Mouse (Mus musculus) limb, embryonic 13.5 days (tissue): Measurements from ENCODE around the gene Zc2hc1c. TPM values are rescaled to one million over a fixed set of nuclear protein-coding genes. Genes with fewer than 3 reads are reported as not detected.
A peak's percentile ranks its signal among the peaks of the same experiment; 100 is the strongest.

ENCODE experiments used
- ATAC-seq: fragments of 200-750 bp; cut with Nextera tagmentation; 2 replicates; pipeline ENCODE4 v1.8.0; 2017; ENCODE audit warnings: low read depth, moderate number of reproducible peaks, moderate TSS enrichment; ENCODE audit not compliant: low FRiP score
- H3K27ac ChIP-seq: fragments of 300-500 bp; sonication (generic); 2 replicates; pipeline ENCODE4 v1.5.1; 2015; ENCODE audit warnings: inconsistent platforms, mild to moderate bottlenecking, moderate library complexity
- H3K27me3 ChIP-seq: fragments of 300-500 bp; sonication (generic); 2 replicates; pipeline ENCODE4 v1.6.1; 2015; ENCODE audit warnings: mild to moderate bottlenecking, inconsistent platforms
- H3K36me3 ChIP-seq: fragments of 300-500 bp; sonication (generic); 2 replicates; pipeline ENCODE4 v1.6.1; 2015; ENCODE audit warnings: inconsistent platforms, mild to moderate bottlenecking, moderate library complexity
- H3K4me1 ChIP-seq: fragments of 300-500 bp; sonication (generic); 2 replicates; pipeline ENCODE4 v1.6.1; 2015; ENCODE audit warnings: inconsistent platforms
- H3K4me2 ChIP-seq: fragments of 300-500 bp; sonication (generic); replicated peaks from 2 replicates; pipeline ENCODE4 v1.6.1; 2015; ENCODE audit warnings: inconsistent platforms, mild to moderate bottlenecking, moderate library complexity
- H3K4me3 ChIP-seq: fragments of 300-500 bp; sonication (generic); 2 replicates; pipeline ENCODE4 v1.5.1; 2015; ENCODE audit warnings: moderate library complexity, mild to moderate bottlenecking, inconsistent platforms
- H3K9ac ChIP-seq: fragments of 300-500 bp; sonication (generic); 2 replicates; pipeline ENCODE4 v1.6.1; 2015; ENCODE audit warnings: mild to moderate bottlenecking, inconsistent platforms
- H3K9me3 ChIP-seq: fragments of 300-500 bp; sonication (generic); 2 replicates; pipeline ENCODE4 v1.6.1; 2016; ENCODE audit warnings: inconsistent platforms
- WGBS: fragments of 180-500 bp; shearing (Covaris S2); methylation state at CpG from one replicate; pipeline ENCODE4 v1.1.7; 2015; 5-methylcytosine and 5-hydroxymethylcytosine counted together
- polyA plus RNA-seq: library from polyadenylated mRNA; unstranded; fragments of >200 nt; fragmentation: Nextera tagmentation; extraction: Ambion mirVana; gene quantifications from 2 replicates; pipeline ENCODE4 v1.2.1, GENCODE M21; 2015

Zc2hc1c gene
- polyA plus RNA-seq, 1 experiment from 2014 or later, result 1.0 TPM

- peaks cover 25% of the 10 kb centered on the region for H3K4me1 ChIP-seq
- H3K9ac ChIP-seq, result no peak overlapping the region
- H3K4me3 ChIP-seq, result no peak overlapping the region
- WGBS, result 55% methylated on average over 1 of the region's 1 CpGs
- no peak overlapping the region for H3K27ac ChIP-seq
- no peak overlapping the region for H3K4me2 ChIP-seq
- H3K9me3 ChIP-seq, result peaks cover 13% of the 10 kb centered on the region
- no peaks in the 10 kb centered on the region for H3K27me3 ChIP-seq
- ATAC-seq, result no peak
- H3K36me3 ChIP-seq, result peaks cover 45% of the 10 kb centered on the region
Observed at GRCm38 (mm10) chr12:85298835-85299180, 10.4 kb downstream of the Zc2hc1c start.

- 57% methylated on average over 2 of the region's 2 CpGs for WGBS
Observed at GRCm38 (mm10) chr12:85303256-85303655, 14.9 kb downstream of the Zc2hc1c start.

GRCm38 (mm10) chr12:85304725-85305124 lies 16.3 kb downstream of the Zc2hc1c start:
- Histone ChIP-seq H3K4me2 (no peak overlapping the region), H3K4me3 (no peak overlapping the region), H3K27me3 (no peaks in the 10 kb centered on the region), H3K4me1 (peaks cover 3% of the 10 kb centered on the region; the same call in 1 of the 2 replicates), H3K9ac (peak overlapping the region; percentile 39; the same call in 1 of the 2 replicates), H3K27ac (no peak overlapping the region), H3K9me3 (no peaks in the 10 kb centered on the region), H3K36me3 (peaks cover 97% of the 10 kb centered on the region)
- 66% methylated on average over 4 of the region's 4 CpGs for WGBS
- ATAC-seq, result no peak; the same call in 1 of the 2 replicates

More at GRCm38 (mm10) chr12:85303256-85303655, 14.9 kb downstream of the Zc2hc1c start:
- Histone ChIP-seq H3K36me3 (peaks cover 88% of the 10 kb centered on the region), H3K27me3 (no peaks in the 10 kb centered on the region), H3K9me3 (no peaks in the 10 kb centered on the region), H3K4me1 (peaks cover 11% of the 10 kb centered on the region), H3K4me3 (no peak overlapping the region), H3K4me2 (no peak overlapping the region), H3K9ac (no peak overlapping the region), H3K27ac (no peak overlapping the region)
- no peak for ATAC-seq

GRCm38 (mm10) chr12:85305247-85305892 lies 17.0 kb downstream of the Zc2hc1c start:
- Histone ChIP-seq H3K4me2 (no peak overlapping the region), H3K4me3 (no peak overlapping the region), H3K9ac (peak overlapping the region; percentile 39; the same call in 1 of the 2 replicates), H3K36me3 (peaks cover 97% of the 10 kb centered on the region), H3K4me1 (peaks cover 3% of the 10 kb centered on the region; the same call in 1 of the 2 replicates), H3K27me3 (no peaks in the 10 kb centered on the region), H3K27ac (no peak overlapping the region; the same call in 1 of the 2 replicates), H3K9me3 (no peaks in the 10 kb centered on the region)
- ATAC-seq, result peak; percentile 66; the same call in 1 of the 2 replicates
- WGBS, result 47% methylated on average over 16 of the region's 16 CpGs

- 57% methylated on average over 3 of the region's 3 CpGs for WGBS
- H3K36me3 ChIP-seq, result peaks cover 99% of the 10 kb centered on the region
- no peak overlapping the region for H3K9ac ChIP-seq
- H3K4me1 ChIP-seq, result peaks cover 3% of the 10 kb centered on the region; the same call in 1 of the 2 replicates
- no peak for ATAC-seq
- no peak overlapping the region for H3K4me3 ChIP-seq
- no peak overlapping the region for H3K4me2 ChIP-seq
- H3K9me3 ChIP-seq, result no peaks in the 10 kb centered on the region
- H3K27ac ChIP-seq, result no peak overlapping the region
- no peaks in the 10 kb centered on the region for H3K27me3 ChIP-seq
Observed at GRCm38 (mm10) chr12:85308651-85309050, 20.3 kb downstream of the Zc2hc1c start.

- no peaks in the 10 kb centered on the region for H3K9me3 ChIP-seq
- no peaks in the 10 kb centered on the region for H3K4me1 ChIP-seq
- 87% methylated on average over 7 of the region's 7 CpGs for WGBS
- no peak overlapping the region for H3K4me3 ChIP-seq
- H3K9ac ChIP-seq, result no peak overlapping the region
- ATAC-seq, result no peak
- peaks cover 86% of the 10 kb centered on the region for H3K36me3 ChIP-seq
- no peaks in the 10 kb centered on the region for H3K27me3 ChIP-seq
- H3K27ac ChIP-seq, result no peak overlapping the region
- no peak overlapping the region for H3K4me2 ChIP-seq
Observed at GRCm38 (mm10) chr12:85330153-85330552, 41.8 kb downstream of the Zc2hc1c start.

GRCm38 (mm10) chr12:85337567-85338311 lies 49.3 kb downstream of the Zc2hc1c start:
- Histone ChIP-seq H3K9me3 (no peaks in the 10 kb centered on the region), H3K4me2 (peak overlapping the region; percentile 70), H3K9ac (peak overlapping the region; percentile 92), H3K4me3 (peak overlapping the region; percentile 76), H3K27me3 (no peaks in the 10 kb centered on the region), H3K27ac (no peak overlapping the region), H3K4me1 (peaks cover 21% of the 10 kb centered on the region), H3K36me3 (peaks cover 40% of the 10 kb centered on the region)
- ATAC-seq, result no peak
- WGBS, result 85% methylated on average over 6 of the region's 6 CpGs

- H3K36me3 ChIP-seq, result peaks cover 37% of the 10 kb centered on the region
- peak overlapping the region; percentile 92 for H3K9ac ChIP-seq
- H3K9me3 ChIP-seq, result no peaks in the 10 kb centered on the region
- peak; percentile 72 for ATAC-seq
- peaks cover 21% of the 10 kb centered on the region for H3K4me1 ChIP-seq
- peak overlapping the region; percentile 70 for H3K4me2 ChIP-seq
- peak overlapping the region; percentile 87 for H3K27ac ChIP-seq
- peak overlapping the region; percentile 76 for H3K4me3 ChIP-seq
- H3K27me3 ChIP-seq, result no peaks in the 10 kb centered on the region
- under 1% methylated on average over 40 of the region's 42 CpGs for WGBS
Observed at GRCm38 (mm10) chr12:85338815-85339214, 50.4 kb downstream of the Zc2hc1c start.

- Histone ChIP-seq H3K4me2 (peak within 1 kb of the TSS; percentile 70), H3K4me3 (peak within 1 kb of the TSS; percentile 76), H3K9ac (peak within 1 kb of the TSS; percentile 92), H3K9me3 (no peaks in the 10 kb centered on the region), H3K27ac (peak within 1 kb of the TSS; percentile 87), H3K4me1 (peaks cover 22% of the 10 kb centered on the region), H3K27me3 (no peaks in the 10 kb centered on the region), H3K36me3 (peaks cover 33% of the 10 kb centered on the region)
- WGBS, result 0% methylated on average over 36 of the region's 36 CpGs
- peak; percentile 91 for ATAC-seq
Observed at GRCm38 (mm10) chr12:85339243-85339729, 50.9 kb downstream of the Zc2hc1c start, which contains the start of gene Nek9. Nek9 (minus strand) TSS chr12:85339362.

- Histone ChIP-seq H3K27ac (no peak overlapping the region), H3K4me3 (peak overlapping the region; percentile 76), H3K27me3 (no peaks in the 10 kb centered on the region), H3K4me1 (peaks cover 29% of the 10 kb centered on the region), H3K9me3 (no peaks in the 10 kb centered on the region), H3K36me3 (peaks cover 33% of the 10 kb centered on the region), H3K9ac (no peak overlapping the region), H3K4me2 (peak overlapping the region; percentile 70)
- WGBS, result 37% methylated on average over 4 of the region's 4 CpGs
- ATAC-seq, result no peak
Observed at GRCm38 (mm10) chr12:85339947-85340346, 51.6 kb downstream of the Zc2hc1c start.

GRCm38 (mm10) chr12:85341131-85341530 lies 52.7 kb downstream of the Zc2hc1c start:
- no peak overlapping the region for H3K27ac ChIP-seq
- no peak overlapping the region for H3K4me2 ChIP-seq
- H3K27me3 ChIP-seq, result no peaks in the 10 kb centered on the region
- H3K4me3 ChIP-seq, result no peak overlapping the region
- H3K36me3 ChIP-seq, result peaks cover 30% of the 10 kb centered on the region
- no peaks in the 10 kb centered on the region for H3K9me3 ChIP-seq
- no peak for ATAC-seq
- peaks cover 29% of the 10 kb centered on the region for H3K4me1 ChIP-seq
- WGBS, result 46% methylated on average over 1 of the region's 1 CpGs
- no peak overlapping the region for H3K9ac ChIP-seq

- no peak for ATAC-seq
- Histone ChIP-seq H3K4me2 (no peak overlapping the region), H3K4me3 (no peak overlapping the region), H3K27ac (no peak overlapping the region), H3K9ac (no peak overlapping the region), H3K36me3 (peaks cover 30% of the 10 kb centered on the region), H3K9me3 (no peaks in the 10 kb centered on the region), H3K4me1 (peaks cover 28% of the 10 kb centered on the region), H3K27me3 (no peaks in the 10 kb centered on the region)
- 82% methylated on average over 4 of the region's 4 CpGs for WGBS
Observed at GRCm38 (mm10) chr12:85342310-85342709, 53.9 kb downstream of the Zc2hc1c start.
